Mouse (Mus musculus) lung, adult 18-20 months (tissue): ENCODE measurements at regions not wholly inside any gene's neighbourhood (a gene's known extent, or its start where the extent isn't known, plus 50 kb on each side); places are given as distances from the start of the nearest gene placed in this dataset.
"Not testable (repeated sequence)": the region's sequence is repeated elsewhere in the genome, so short reads cannot be mapped to it uniquely, and the experiment has no call there.

Experiments
- DNase-seq, 2 experiments: peaks; one replicate each; pipeline ENCODE4 v3.0.0; 2022; ENCODE audit warnings: mixed read lengths in 2 of 2

- DNase-seq: no peak
These were observed 367.4 kb upstream of the Arhgap42 start for GRCm38 (mm10) chr9:9606322-9606721.

- DNase-seq: no peak
These were observed 352.4 kb upstream of the Arhgap42 start for GRCm38 (mm10) chr9:9591263-9591662.

- DNase-seq: no peak
These were observed 344.2 kb upstream of the Arhgap42 start for GRCm38 (mm10) chr9:9583011-9583605.

- DNase-seq: no peak
These were observed 343.6 kb upstream of the Arhgap42 start for GRCm38 (mm10) chr9:9582301-9583010.

- DNase-seq: no peak
These were observed 329.2 kb upstream of the Arhgap42 start for GRCm38 (mm10) chr9:9568040-9568649.

- DNase-seq: no peak
These were observed 325.6 kb upstream of the Arhgap42 start for GRCm38 (mm10) chr9:9564551-9564950.

GRCm38 (mm10) chr9:9548657-9549056, 309.8 kb upstream of the Arhgap42 start:
- DNase-seq: no peak

- DNase-seq: no peak
These were observed 308.7 kb upstream of the Arhgap42 start for GRCm38 (mm10) chr9:9547570-9547969.

GRCm38 (mm10) chr9:9547121-9547520, 308.2 kb upstream of the Arhgap42 start:
- DNase-seq: no peak

- no peak for DNase-seq
These were observed 261.4 kb upstream of the Arhgap42 start for GRCm38 (mm10) chr9:9500345-9500744.

- no peak for DNase-seq
These were observed 254.8 kb upstream of the Arhgap42 start for GRCm38 (mm10) chr9:9493594-9494182.

GRCm38 (mm10) chr9:9477145-9477544, 238.2 kb upstream of the Arhgap42 start:
- DNase-seq: no peak

GRCm38 (mm10) chr9:9475009-9475744, 236.3 kb upstream of the Arhgap42 start:
- DNase-seq: no peak

GRCm38 (mm10) chr9:9444213-9444612, 205.3 kb upstream of the Arhgap42 start:
- DNase-seq: no peak

GRCm38 (mm10) chr9:9420326-9420725, 181.4 kb upstream of the Arhgap42 start:
- no peak for DNase-seq

GRCm38 (mm10) chr9:9412460-9413181, 173.7 kb upstream of the Arhgap42 start:
- no peak for DNase-seq

- not testable (repeated sequence) for DNase-seq
These were observed 155.3 kb upstream of the Arhgap42 start for GRCm38 (mm10) chr9:9394190-9394589.

- DNase-seq: no peak
These were observed 137.8 kb upstream of the Arhgap42 start for GRCm38 (mm10) chr9:9376650-9377189.

GRCm38 (mm10) chr9:9375304-9375904, 136.5 kb upstream of the Arhgap42 start:
- DNase-seq: peak; percentile 7 to 49

- DNase-seq: peak in 1 of 2 experiments; percentile 0
These were observed 133.7 kb upstream of the Arhgap42 start for GRCm38 (mm10) chr9:9372594-9372993.

GRCm38 (mm10) chr9:9368731-9369130, 129.8 kb upstream of the Arhgap42 start:
- DNase-seq: no peak
